Mouse (Mus musculus): Measurements from ENCODE around the gene Rcc1l. TPM values are rescaled to one million over a fixed set of nuclear protein-coding genes. Genes with fewer than 3 reads are reported as not detected.

The Rcc1l gene
- total RNA-seq, 1 experiment: 26.0 TPM

- H3K9me3 ChIP-seq (ENCODE audit: control insufficient read depth, insufficient read depth, low read depth, low read length): no peaks in the 10 kb centered on the region
- peak; percentile 24 for DNase-seq (ENCODE audit: low read depth, low spot score)
- H3K9ac ChIP-seq (ENCODE audit: insufficient read depth, low read depth, low read length, poor library complexity, severe bottlenecking): peak overlapping the region; percentile 40; the same call in 1 of the 2 replicates
- H3K36me3 ChIP-seq (ENCODE audit: control insufficient read depth, insufficient read depth, low read length, poor library complexity, severe bottlenecking): no peaks in the 10 kb centered on the region
- in situ Hi-C loops (cut with MboI; ENCODE audit: low sequenced_read_pairs in 2 of 2, unreplicated experiment in 2 of 2): no loop called here
- TF ChIP-seq CHD2 (IDR thresholded peaks at IDR 0.05; ENCODE audit: low read depth, low read length) (no peak), ZNF384 (IDR thresholded peaks at IDR 0.05; ENCODE audit: low read depth, low read length) (no peak), HCFC1 (IDR thresholded peaks at IDR 0.05; ENCODE audit: borderline replicate concordance, insufficient read depth, low read length) (no peak), ZC3H11A (IDR thresholded peaks at IDR 0.05; ENCODE audit: borderline replicate concordance, low read depth, low read length) (no peak), MAFK (IDR thresholded peaks at IDR 0.05; ENCODE audit: insufficient read depth, low read depth, low read length) (no peak)
- H3K4me1 ChIP-seq (ENCODE audit: control insufficient read depth in 2 of 2, insufficient read depth in 2 of 2, low read length in 2 of 2, poor library complexity in 1 of 2): no peaks in the 10 kb centered on the region
- H3K27ac ChIP-seq (ENCODE audit: insufficient read depth, low read depth, low read length, poor library complexity, severe bottlenecking): no peak overlapping the region
- peak overlapping the region in 1 of 2 experiments; percentile 40; a peak in 1 of 4 replicates for H3K4me3 ChIP-seq (ENCODE audit: insufficient read depth in 1 of 2, low read depth in 1 of 2, low read length in 2 of 2, poor library complexity in 1 of 2, severe bottlenecking in 1 of 2)
These were observed 34.2 kb downstream of the Rcc1l start for GRCm38 (mm10) chr5:134142381-134142780.

GRCm38 (mm10) chr5:134141236-134141635, 35.3 kb downstream of the Rcc1l start:
- DNase-seq (ENCODE audit: low read depth, low spot score): no peak
- in situ Hi-C loops (cut with MboI; ENCODE audit: low sequenced_read_pairs in 2 of 2, unreplicated experiment in 2 of 2): no loop called here
- Histone ChIP-seq H3K4me1 (ENCODE audit: control insufficient read depth in 2 of 2, insufficient read depth in 2 of 2, low read length in 2 of 2, poor library complexity in 1 of 2) (no peaks in the 10 kb centered on the region), H3K36me3 (ENCODE audit: control insufficient read depth, insufficient read depth, low read length, poor library complexity, severe bottlenecking) (no peaks in the 10 kb centered on the region), H3K27ac (ENCODE audit: insufficient read depth, low read depth, low read length, poor library complexity, severe bottlenecking) (no peak overlapping the region), H3K9me3 (ENCODE audit: control insufficient read depth, insufficient read depth, low read depth, low read length) (no peaks in the 10 kb centered on the region), H3K9ac (ENCODE audit: insufficient read depth, low read depth, low read length, poor library complexity, severe bottlenecking) (no peak overlapping the region), H3K4me3 (ENCODE audit: insufficient read depth in 1 of 2, low read depth in 1 of 2, low read length in 2 of 2, poor library complexity in 1 of 2, severe bottlenecking in 1 of 2) (no peak overlapping the region)
- no peak for TF ChIP-seq ZC3H11A (IDR thresholded peaks at IDR 0.05; ENCODE audit: borderline replicate concordance, low read depth, low read length)
- no peak for TF ChIP-seq HCFC1 (IDR thresholded peaks at IDR 0.05; ENCODE audit: borderline replicate concordance, insufficient read depth, low read length)
- TF ChIP-seq MAFK (IDR thresholded peaks at IDR 0.05; ENCODE audit: insufficient read depth, low read depth, low read length): no peak
- TF ChIP-seq CHD2 (IDR thresholded peaks at IDR 0.05; ENCODE audit: low read depth, low read length): no peak
- no peak for TF ChIP-seq ZNF384 (IDR thresholded peaks at IDR 0.05; ENCODE audit: low read depth, low read length)

- in situ Hi-C loops (cut with MboI; ENCODE audit: low sequenced_read_pairs in 2 of 2, unreplicated experiment in 2 of 2): no loop called here
- H3K36me3 ChIP-seq (ENCODE audit: control insufficient read depth, insufficient read depth, low read length, poor library complexity, severe bottlenecking): no peaks in the 10 kb centered on the region
These were observed 37.1 kb downstream of the Rcc1l start for GRCm38 (mm10) chr5:134139429-134139828.

GRCm38 (mm10) chr5:134137933-134138332, 38.6 kb downstream of the Rcc1l start:
- Histone ChIP-seq H3K27ac (ENCODE audit: insufficient read depth, low read depth, low read length, poor library complexity, severe bottlenecking) (no peak overlapping the region), H3K36me3 (ENCODE audit: control insufficient read depth, insufficient read depth, low read length, poor library complexity, severe bottlenecking) (no peaks in the 10 kb centered on the region), H3K9ac (ENCODE audit: insufficient read depth, low read depth, low read length, poor library complexity, severe bottlenecking) (no peak overlapping the region), H3K4me1 (ENCODE audit: control insufficient read depth in 2 of 2, insufficient read depth in 2 of 2, low read length in 2 of 2, poor library complexity in 1 of 2) (no peaks in the 10 kb centered on the region), H3K9me3 (ENCODE audit: control insufficient read depth, insufficient read depth, low read depth, low read length) (no peaks in the 10 kb centered on the region), H3K4me3 (ENCODE audit: insufficient read depth in 1 of 2, low read depth in 1 of 2, low read length in 2 of 2, poor library complexity in 1 of 2, severe bottlenecking in 1 of 2) (no peak overlapping the region)
- in situ Hi-C loops (cut with MboI; ENCODE audit: low sequenced_read_pairs in 2 of 2, unreplicated experiment in 2 of 2): no loop called here
- no peak for TF ChIP-seq CHD2 (IDR thresholded peaks at IDR 0.05; ENCODE audit: low read depth, low read length)
- no peak for TF ChIP-seq ZNF384 (IDR thresholded peaks at IDR 0.05; ENCODE audit: low read depth, low read length)
- no peak for TF ChIP-seq ZC3H11A (IDR thresholded peaks at IDR 0.05; ENCODE audit: borderline replicate concordance, low read depth, low read length)
- no peak for TF ChIP-seq MAFK (IDR thresholded peaks at IDR 0.05; ENCODE audit: insufficient read depth, low read depth, low read length)
- no peak for TF ChIP-seq HCFC1 (IDR thresholded peaks at IDR 0.05; ENCODE audit: borderline replicate concordance, insufficient read depth, low read length)
- DNase-seq (ENCODE audit: low read depth, low spot score): no peak

More at GRCm38 (mm10) chr5:134139429-134139828, 37.1 kb downstream of the Rcc1l start:
- no peak overlapping the region for H3K4me3 ChIP-seq (ENCODE audit: insufficient read depth in 1 of 2, low read depth in 1 of 2, low read length in 2 of 2, poor library complexity in 1 of 2, severe bottlenecking in 1 of 2)
- no peaks in the 10 kb centered on the region for H3K9me3 ChIP-seq (ENCODE audit: control insufficient read depth, insufficient read depth, low read depth, low read length)
- peak; percentile 25 for DNase-seq (ENCODE audit: low read depth, low spot score)
- H3K27ac ChIP-seq (ENCODE audit: insufficient read depth, low read depth, low read length, poor library complexity, severe bottlenecking): no peak overlapping the region
- no peaks in the 10 kb centered on the region for H3K4me1 ChIP-seq (ENCODE audit: control insufficient read depth in 2 of 2, insufficient read depth in 2 of 2, low read length in 2 of 2, poor library complexity in 1 of 2)
- no peak overlapping the region for H3K9ac ChIP-seq (ENCODE audit: insufficient read depth, low read depth, low read length, poor library complexity, severe bottlenecking)
- TF ChIP-seq MAFK (IDR thresholded peaks at IDR 0.05; ENCODE audit: insufficient read depth, low read depth, low read length): no peak
- no peak for TF ChIP-seq ZNF384 (IDR thresholded peaks at IDR 0.05; ENCODE audit: low read depth, low read length)
- TF ChIP-seq CHD2 (IDR thresholded peaks at IDR 0.05; ENCODE audit: low read depth, low read length): no peak
- no peak for TF ChIP-seq HCFC1 (IDR thresholded peaks at IDR 0.05; ENCODE audit: borderline replicate concordance, insufficient read depth, low read length)
- no peak for TF ChIP-seq ZC3H11A (IDR thresholded peaks at IDR 0.05; ENCODE audit: borderline replicate concordance, low read depth, low read length)

- Histone ChIP-seq H3K9me3 (ENCODE audit: control insufficient read depth, insufficient read depth, low read depth, low read length) (no peaks in the 10 kb centered on the region), H3K4me1 (ENCODE audit: control insufficient read depth in 2 of 2, insufficient read depth in 2 of 2, low read length in 2 of 2, poor library complexity in 1 of 2) (no peaks in the 10 kb centered on the region), H3K36me3 (ENCODE audit: control insufficient read depth, insufficient read depth, low read length, poor library complexity, severe bottlenecking) (no peaks in the 10 kb centered on the region), H3K9ac (ENCODE audit: insufficient read depth, low read depth, low read length, poor library complexity, severe bottlenecking) (no peak overlapping the region), H3K4me3 (ENCODE audit: insufficient read depth in 1 of 2, low read depth in 1 of 2, low read length in 2 of 2, poor library complexity in 1 of 2, severe bottlenecking in 1 of 2) (no peak overlapping the region), H3K27ac (ENCODE audit: insufficient read depth, low read depth, low read length, poor library complexity, severe bottlenecking) (no peak overlapping the region)
- TF ChIP-seq ZC3H11A (IDR thresholded peaks at IDR 0.05; ENCODE audit: borderline replicate concordance, low read depth, low read length) (no peak), ZNF384 (IDR thresholded peaks at IDR 0.05; ENCODE audit: low read depth, low read length) (no peak), HCFC1 (IDR thresholded peaks at IDR 0.05; ENCODE audit: borderline replicate concordance, insufficient read depth, low read length) (no peak), MAFK (IDR thresholded peaks at IDR 0.05; ENCODE audit: insufficient read depth, low read depth, low read length) (no peak), CHD2 (IDR thresholded peaks at IDR 0.05; ENCODE audit: low read depth, low read length) (no peak)
- no peak for DNase-seq (ENCODE audit: low read depth, low spot score)
- in situ Hi-C loops (cut with MboI; ENCODE audit: low sequenced_read_pairs in 2 of 2, unreplicated experiment in 2 of 2): no loop called here
These were observed 40.6 kb downstream of the Rcc1l start for GRCm38 (mm10) chr5:134136022-134136421.
